Mouse (Mus musculus) stomach, postnatal 0 days (tissue): ENCODE data around the gene Glud1.

Source experiments
- CTCF ChIP-seq: IDR thresholded peaks from 2 replicates; pipeline ENCODE4 v1.5.1; 2016; ENCODE audit warnings: antibody characterized with exemption, low read depth, mild to moderate bottlenecking, moderate library complexity
- EP300 ChIP-seq: optimal IDR thresholded peaks from 2 replicates; pipeline ENCODE3; 2016; ENCODE audit warnings: antibody characterized with exemption

- no peak for TF ChIP-seq CTCF
- no peak for TF ChIP-seq EP300
These were observed 13.1 kb downstream of the Glud1 start for GRCm38 (mm10) chr14:34323576-34324085.
